ENCODE assay signal across 14 mouse cellular contexts in genomic region chr5:24334749-24335148, GRCm38 (mm10). TPM values are rescaled to one million over a fixed set of nuclear protein-coding genes. Genes with fewer than 3 reads are reported as not detected.
A peak's percentile ranks its signal among the peaks of the same experiment; 100 is the strongest.
DNase-seq lines count a peak whose midpoint lies in the region; ATAC-seq and TF ChIP-seq lines count a peak whose summit lies in the region.
"Had no signal": no experiment of that assay in that cellular context is flagged by ENCODE, and none has a peak within 500 bp of the region (broad histone marks: within the 10 kb centered on the region; RNA-seq: fewer than 3 reads in every experiment).

No protein-coding gene starts in this region.

- no peak for TF ChIP-seq CTCF in lung, embryonic 14.5 days (IDR thresholded peaks at IDR 0.05; ENCODE audit: low read depth)
- no peak for TF ChIP-seq CTCF in lung, adult 2 months (IDR thresholded peaks at IDR 0.05; ENCODE audit: insufficient read depth, low read length)

- no peaks in the 10 kb centered on the region for H3K27me3 ChIP-seq in heart, embryonic 10.5 days (ENCODE audit: insufficient read depth, poor library complexity, severe bottlenecking)
- H3K27me3 ChIP-seq in lung, embryonic 14.5 days (ENCODE audit: insufficient read depth, low read length): no peaks in the 10 kb centered on the region
- no peaks in the 10 kb centered on the region for H3K27me3 ChIP-seq in neural tube, embryonic 13.5 days
- H3K27me3 ChIP-seq: limb, embryonic 12.5 days had no signal

- no peak for TF ChIP-seq POLR2A in lung, adult 2 months (IDR thresholded peaks at IDR 0.05; ENCODE audit: borderline replicate concordance, extremely low read depth, low read depth, low read length)

- H3K4me3 ChIP-seq in heart, embryonic 10.5 days: 0 out of 2 replicates have a peak overlapping the region, but pooled peaks have one; percentile 7
- H3K4me3 ChIP-seq in lung, embryonic 14.5 days (ENCODE audit: low read depth, low read length): no peak overlapping the region
- no peak overlapping the region for H3K4me3 ChIP-seq in lung, adult 2 months (replicated peaks; ENCODE audit: extremely low read depth, low read depth, low read length)
- H3K4me3 ChIP-seq in neural tube, embryonic 13.5 days: no peak overlapping the region
- H3K4me3 ChIP-seq: limb, embryonic 12.5 days had no signal

- peaks cover 46% of the 10 kb centered on the region for H3K36me3 ChIP-seq in heart, embryonic 10.5 days
- H3K36me3 ChIP-seq in lung, embryonic 14.5 days (ENCODE audit: insufficient read depth): peaks cover 6% of the 10 kb centered on the region; the same call in 1 of the 2 replicates
- peaks cover 34% of the 10 kb centered on the region for H3K36me3 ChIP-seq in neural tube, embryonic 13.5 days

- no peaks in the 10 kb centered on the region for H3K9me3 ChIP-seq in heart, embryonic 10.5 days
- no peaks in the 10 kb centered on the region for H3K9me3 ChIP-seq in lung, embryonic 14.5 days (ENCODE audit: low read depth, low read length)
- no peaks in the 10 kb centered on the region for H3K9me3 ChIP-seq in neural tube, embryonic 13.5 days
- H3K9me3 ChIP-seq: limb, embryonic 12.5 days had no signal

- intact Hi-C loops in gastrocnemius, postnatal 14 days (cut with DNase I; ENCODE audit: low total_unique reads): no loop called here

- ATAC-seq in lung, embryonic 14.5 days (ENCODE audit: insufficient read depth): peak; percentile 15; the same call in 1 of the 2 replicates
- ATAC-seq in neural tube, embryonic 13.5 days (ENCODE audit: low read depth): no peak
- ATAC-seq: forebrain, embryonic 16.5 days; intestine, postnatal 0 days; liver, postnatal 0 days had no signal

- H3K27ac ChIP-seq in heart, embryonic 10.5 days: peak overlapping the region; percentile 83
- no peak overlapping the region for H3K27ac ChIP-seq in lung, embryonic 14.5 days (ENCODE audit: low read depth)
- 0 out of 2 replicates have a peak overlapping the region, but pooled peaks have one; percentile 43 for H3K27ac ChIP-seq in neural tube, embryonic 13.5 days (replicated peaks)
- H3K27ac ChIP-seq: limb, embryonic 12.5 days had no signal

- WGBS in heart, embryonic 10.5 days: 16% methylated on average over 3 of the region's 3 CpGs
- 4% methylated on average over 3 of the region's 3 CpGs for WGBS in lung, embryonic 14.5 days
- 26% methylated on average over 3 of the region's 3 CpGs for WGBS in lung, adult 2 months
- 18% methylated on average over 3 of the region's 3 CpGs for WGBS in neural tube, embryonic 13.5 days

- H3K4me2 ChIP-seq in lung, embryonic 14.5 days: no peak overlapping the region
- H3K4me2 ChIP-seq in neural tube, embryonic 13.5 days: no peak overlapping the region
- H3K4me2 ChIP-seq: limb, embryonic 12.5 days had no signal

- peak overlapping the region; percentile 23; the same call in 1 of the 2 replicates for H3K9ac ChIP-seq in lung, embryonic 14.5 days
- H3K9ac ChIP-seq in neural tube, embryonic 13.5 days: no peak overlapping the region
- H3K9ac ChIP-seq: limb, embryonic 12.5 days; liver, postnatal 0 days had no signal

- peaks cover 94% of the 10 kb centered on the region for H3K4me1 ChIP-seq in heart, embryonic 10.5 days
- H3K4me1 ChIP-seq in lung, embryonic 14.5 days (ENCODE audit: insufficient read depth): peaks cover 19% of the 10 kb centered on the region
- peaks cover 3% of the 10 kb centered on the region for H3K4me1 ChIP-seq in lung, adult 2 months (ENCODE audit: control insufficient read depth, insufficient read depth, low read length)
- H3K4me1 ChIP-seq in neural tube, embryonic 13.5 days (replicated peaks): peaks cover 50% of the 10 kb centered on the region

- no peak for DNase-seq in heart, embryonic 10.5 days (ENCODE audit: low spot score)
- DNase-seq in heart, adult 9 months (ENCODE audit: low spot score in 2 of 2): no peak
- DNase-seq in lung, embryonic 14.5 days: peak; percentile 63
- no peak for DNase-seq in lung, adult 2 months
- DNase-seq in kidney, postnatal 10 days: peak; percentile 81
- no peak for DNase-seq in embryo, embryonic 10.5 days (ENCODE audit: low spot score)
- DNase-seq in gastrocnemius, postnatal 14 days: no peak
- DNase-seq: cerebellum, adult 2 months; layer of hippocampus, postnatal 36 days; liver, postnatal 0 days had no signal

RNA-seq across cellular contexts. Expression of gene Kcnh2, which starts 16.7 kb away (rescaled TPM):
- 28.8 and 32.2 TPM in 2 replicates for polyA plus RNA-seq in heart, embryonic 10.5 days (2016; fragmentation: Nextera tagmentation; extraction: Ambion mirVana)
- 3.9 and 5.5 TPM in 2 replicates for polyA plus RNA-seq in lung, embryonic 14.5 days (2014; fragmentation: Nextera tagmentation; extraction: Ambion mirVana)
- 29.5 and 37.1 TPM in 2 replicates for polyA plus RNA-seq in lung, adult 2 months (2012; rRNA removed)
- 13.5 and 15.5 TPM in 2 replicates for polyA plus RNA-seq in neural tube, embryonic 13.5 days (2015; fragmentation: Nextera tagmentation; extraction: Ambion mirVana)
- 1 to 10 TPM; 1.8 to 4.2 TPM for total RNA-seq in gastrocnemius, postnatal 14 days (2021)

RNA-seq across cellular contexts. Expression of gene Nos3, which starts 29.9 kb away (rescaled TPM):
- 23.2 and 40.8 TPM in 2 replicates for polyA plus RNA-seq in heart, embryonic 10.5 days (2016; fragmentation: Nextera tagmentation; extraction: Ambion mirVana)
- polyA plus RNA-seq in lung, embryonic 14.5 days (2014; fragmentation: Nextera tagmentation; extraction: Ambion mirVana): 13.8 and 15.7 TPM in 2 replicates
- polyA plus RNA-seq in lung, adult 2 months (2012; rRNA removed): 21.0 and 28.2 TPM in 2 replicates
- 9.3 and 9.6 TPM in 2 replicates for polyA plus RNA-seq in neural tube, embryonic 13.5 days (2015; fragmentation: Nextera tagmentation; extraction: Ambion mirVana)
- 10 to 100 TPM in 1 of 2 experiments, 1 to 10 TPM in 1; 8.6 to 10.6 TPM for total RNA-seq in gastrocnemius, postnatal 14 days (2021)

RNA-seq across cellular contexts. Expression of gene Atg9b, which starts 57.2 kb away (rescaled TPM):
- polyA plus RNA-seq in heart, embryonic 10.5 days (2016; fragmentation: Nextera tagmentation; extraction: Ambion mirVana): 1.2 and 2.3 TPM in 2 replicates
- 0.53 and 0.71 TPM in 2 replicates for polyA plus RNA-seq in lung, embryonic 14.5 days (2014; fragmentation: Nextera tagmentation; extraction: Ambion mirVana)
- polyA plus RNA-seq in lung, adult 2 months (2012; rRNA removed): 2.0 and 9.7 TPM in 2 replicates
- 1.1 TPM in 2 replicates for polyA plus RNA-seq in neural tube, embryonic 13.5 days (2015; fragmentation: Nextera tagmentation; extraction: Ambion mirVana)
- total RNA-seq in gastrocnemius, postnatal 14 days (2021): under 1 TPM; 0.11 to 0.14 TPM

RNA-seq across cellular contexts. Expression of gene Abcb8, which starts 58.7 kb away (rescaled TPM):
- 62.7 and 81.3 TPM in 2 replicates for polyA plus RNA-seq in heart, embryonic 10.5 days (2016; fragmentation: Nextera tagmentation; extraction: Ambion mirVana)
- polyA plus RNA-seq in lung, embryonic 14.5 days (2014; fragmentation: Nextera tagmentation; extraction: Ambion mirVana): 39.4 and 43.5 TPM in 2 replicates
- polyA plus RNA-seq in lung, adult 2 months (2012; rRNA removed): 36.0 and 38.5 TPM in 2 replicates
- polyA plus RNA-seq in neural tube, embryonic 13.5 days (2015; fragmentation: Nextera tagmentation; extraction: Ambion mirVana): 46.7 and 47.4 TPM in 2 replicates
- total RNA-seq in gastrocnemius, postnatal 14 days (2021): 10 to 100 TPM; 36.2 to 43.6 TPM

Comparison
In these comparisons a context has a peak if more than half of its experiments do, and no peak if none do; other contexts are left out.
1. DNase-seq: peak in lung, embryonic 14.5 days (single experiment) and kidney, postnatal 10 days (single experiment); none in heart, embryonic 10.5 days (single experiment), heart, adult 9 months (0 of 2), lung, adult 2 months (single experiment), embryo, embryonic 10.5 days (single experiment) and gastrocnemius, postnatal 14 days (single experiment).